Mouse (Mus musculus) kidney, embryonic 15.5 days (tissue): ENCODE measurements at regions not wholly inside any gene's neighbourhood (a gene's known extent, or its start where the extent isn't known, plus 50 kb on each side); places are given as distances from the start of the nearest gene placed in this dataset.

Source experiments
- ATAC-seq: fragments of 200-750 bp; cut with Nextera tagmentation; replicated peaks from 2 replicates; pipeline ENCODE4 v1.8.0; 2017; ENCODE audit warnings: moderate TSS enrichment; ENCODE audit not compliant: low FRiP score
- H3K27ac ChIP-seq: fragments of 300-500 bp; sonication (generic); 2 replicates; pipeline ENCODE4 v1.5.1; 2015; ENCODE audit warnings: mild to moderate bottlenecking, inconsistent platforms
- H3K27me3 ChIP-seq: fragments of 300-500 bp; sonication (generic); 2 replicates; pipeline ENCODE4 v1.6.1; 2015; ENCODE audit warnings: inconsistent platforms
- H3K36me3 ChIP-seq: fragments of 300-500 bp; sonication (generic); 2 replicates; pipeline ENCODE4 v1.6.1; 2015; ENCODE audit warnings: inconsistent platforms
- H3K4me1 ChIP-seq: fragments of 300-500 bp; sonication (generic); 2 replicates; pipeline ENCODE4 v1.6.1; 2015; ENCODE audit warnings: inconsistent platforms
- H3K4me2 ChIP-seq: fragments of 300-500 bp; sonication (generic); 2 replicates; pipeline ENCODE4 v1.6.1; 2015; ENCODE audit warnings: moderate library complexity, mild to moderate bottlenecking, inconsistent platforms
- H3K4me3 ChIP-seq: fragments of 300-500 bp; sonication (generic); replicated peaks from 2 replicates; pipeline ENCODE4 v1.5.1; 2015; ENCODE audit warnings: mild to moderate bottlenecking, inconsistent platforms
- H3K9ac ChIP-seq: fragments of 300-500 bp; sonication (generic); 2 replicates; pipeline ENCODE4 v1.6.1; 2015; ENCODE audit warnings: mild to moderate bottlenecking, inconsistent platforms
- H3K9me3 ChIP-seq: fragments of 300-500 bp; sonication (generic); replicated peaks from 2 replicates; pipeline ENCODE4 v1.6.1; 2016; ENCODE audit warnings: inconsistent platforms
- WGBS: fragments of 180-500 bp; shearing (Covaris S2); methylation state at CpG from one replicate; pipeline ENCODE4 v1.1.7; 2015; ENCODE audit warnings: mixed read lengths; 5-methylcytosine and 5-hydroxymethylcytosine counted together

DNA sequence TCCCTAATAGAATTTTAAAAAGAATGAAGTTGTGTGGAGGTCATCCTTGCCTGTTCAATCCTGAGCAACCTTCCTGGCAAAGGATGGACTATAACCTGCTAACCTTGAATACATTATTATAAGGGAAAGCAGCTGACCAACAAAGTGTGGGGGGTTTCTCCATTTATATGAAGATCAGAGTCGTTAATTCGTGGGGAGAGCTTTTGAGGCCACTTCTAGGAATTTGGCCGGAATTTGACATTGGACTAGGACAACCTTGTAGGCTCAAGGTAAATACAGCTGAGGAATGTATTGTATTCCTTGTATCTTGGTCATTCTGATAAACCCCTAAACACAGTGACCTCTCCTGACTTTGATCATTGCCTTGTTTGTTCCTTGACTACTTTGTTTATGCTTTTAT is 56.9 kb downstream of the Klf4 start:
- H3K4me1 ChIP-seq, result peaks cover 24% of the 10 kb centered on the region
- ATAC-seq, result no peak
- 76% methylated on average over 3 of the region's 3 CpGs for WGBS

DNA sequence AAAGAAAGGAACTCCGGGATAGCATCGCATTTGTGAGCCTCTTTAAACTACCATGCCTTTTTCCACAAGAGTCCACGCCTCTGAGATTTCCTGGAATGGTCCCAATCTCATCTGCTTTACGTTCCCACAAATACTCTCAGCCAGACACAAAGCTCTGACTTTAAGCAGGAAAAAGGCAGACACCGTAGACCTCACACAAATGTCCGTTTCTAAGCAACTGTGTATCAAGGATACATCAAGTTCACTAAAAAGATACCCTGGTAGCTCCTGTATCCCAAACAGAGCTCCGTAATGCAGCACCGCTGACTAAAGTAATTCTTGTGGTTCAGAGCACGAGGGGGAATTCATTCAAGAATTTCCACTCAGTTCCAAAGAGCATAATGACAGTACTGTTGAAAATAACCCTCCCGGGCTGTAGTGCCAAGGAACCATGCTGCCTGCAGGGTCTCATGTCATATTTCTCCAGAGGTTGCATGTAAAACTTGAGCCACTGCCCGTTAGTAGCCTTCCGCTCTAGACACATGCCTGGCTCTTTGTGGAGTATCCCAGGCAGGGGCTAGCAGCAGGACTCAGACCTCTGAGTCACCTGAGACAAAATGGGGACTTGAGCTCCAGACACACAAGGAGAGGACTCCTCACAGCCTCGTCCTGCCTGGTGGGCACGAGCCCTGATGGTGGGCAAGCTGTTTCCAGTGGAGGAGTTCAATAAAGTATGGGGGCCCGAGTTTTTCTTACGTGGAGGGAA is 58.0 kb downstream of the Klf4 start:
- 84% methylated on average over 16 of the region's 16 CpGs for WGBS
- H3K36me3 ChIP-seq, result no peaks in the 10 kb centered on the region
- no peak overlapping the region for H3K27ac ChIP-seq
- peaks cover 20% of the 10 kb centered on the region for H3K4me1 ChIP-seq
- H3K9ac ChIP-seq, result no peak overlapping the region
- H3K4me3 ChIP-seq, result no peak overlapping the region
- H3K27me3 ChIP-seq, result no peaks in the 10 kb centered on the region
- no peak overlapping the region for H3K4me2 ChIP-seq
- no peak for ATAC-seq
- H3K9me3 ChIP-seq, result no peaks in the 10 kb centered on the region

More for the DNA sequence above, 56.9 kb downstream of the Klf4 start:
- Histone ChIP-seq H3K9ac (no peak overlapping the region), H3K4me3 (no peak overlapping the region), H3K27me3 (no peaks in the 10 kb centered on the region), H3K36me3 (no peaks in the 10 kb centered on the region), H3K27ac (no peak overlapping the region), H3K4me2 (no peak overlapping the region), H3K9me3 (no peaks in the 10 kb centered on the region)

DNA sequence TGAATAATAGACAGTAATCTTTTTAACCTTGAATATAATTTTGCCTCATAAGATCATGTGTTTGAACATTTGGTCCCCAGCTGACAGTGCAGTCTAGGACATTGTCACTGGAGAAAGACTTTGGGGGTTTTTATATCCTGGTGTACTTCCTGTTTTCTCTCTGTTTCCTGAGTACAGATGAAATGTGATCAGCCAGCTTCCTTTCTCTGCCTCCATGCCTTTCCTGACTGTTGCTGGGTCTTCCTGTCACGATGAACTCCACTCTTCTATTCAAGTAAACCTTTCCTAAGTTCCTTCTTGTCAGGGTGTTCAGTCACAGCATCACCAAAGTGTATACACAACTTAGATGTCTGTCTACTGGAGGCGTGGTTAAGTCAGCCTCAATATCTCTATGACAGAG is 59.6 kb downstream of the Klf4 start:
- 0 out of 2 replicates have a peak overlapping the region, but pooled peaks have one; percentile 15 for H3K27ac ChIP-seq
- ATAC-seq, result no peak
- H3K9me3 ChIP-seq, result no peaks in the 10 kb centered on the region
- 73% methylated on average over 2 of the region's 2 CpGs for WGBS
- no peaks in the 10 kb centered on the region for H3K36me3 ChIP-seq
- H3K27me3 ChIP-seq, result no peaks in the 10 kb centered on the region
- H3K4me1 ChIP-seq, result peaks cover 15% of the 10 kb centered on the region
- H3K4me3 ChIP-seq, result no peak overlapping the region
- H3K4me2 ChIP-seq, result no peak overlapping the region
- no peak overlapping the region for H3K9ac ChIP-seq

DNA sequence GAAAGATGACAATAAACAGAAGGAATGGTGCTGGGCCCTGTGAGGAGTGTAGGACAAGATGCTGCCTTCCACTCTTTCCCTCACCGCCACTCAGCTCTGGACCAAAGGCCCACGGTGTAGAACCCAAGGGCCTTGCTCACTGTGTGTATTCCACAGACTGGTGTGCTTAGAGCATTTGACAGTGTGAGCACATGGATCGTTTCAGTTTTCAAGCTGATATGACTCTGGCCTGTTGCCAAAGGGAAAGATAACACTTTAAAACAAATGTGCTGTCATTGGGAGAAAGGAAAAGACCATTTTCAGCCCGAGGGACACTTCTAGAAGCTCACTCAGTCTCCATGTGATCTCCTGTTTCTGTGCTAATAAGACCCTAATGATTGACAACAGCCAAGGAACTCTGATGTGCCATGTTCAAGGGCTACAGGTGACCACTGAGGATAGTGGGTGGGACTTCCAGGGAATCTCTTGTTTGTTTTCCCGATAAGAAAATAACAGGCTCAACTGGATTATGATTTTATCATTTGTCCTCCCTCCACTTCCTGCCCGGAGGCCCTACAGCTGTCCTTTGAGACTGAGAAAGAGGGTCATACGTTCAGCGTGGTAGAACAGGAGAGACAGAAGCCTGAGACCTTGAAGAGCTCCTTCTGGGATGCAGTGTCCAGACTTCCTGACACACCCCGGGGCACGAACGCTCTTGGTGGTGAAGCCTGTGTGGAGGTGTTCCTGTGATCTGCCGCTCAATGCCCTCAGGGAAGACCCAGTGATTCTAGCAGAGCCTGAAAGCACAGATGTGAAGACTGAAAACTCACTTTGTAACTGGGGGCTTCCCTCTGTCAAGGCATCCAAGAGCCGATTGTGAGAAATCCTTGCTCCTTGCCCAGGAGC is 61.2 kb downstream of the Klf4 start:
- Histone ChIP-seq H3K4me1 (peaks cover 11% of the 10 kb centered on the region), H3K4me3 (no peak overlapping the region), H3K36me3 (no peaks in the 10 kb centered on the region), H3K27me3 (no peaks in the 10 kb centered on the region), H3K4me2 (no peak overlapping the region), H3K9me3 (no peaks in the 10 kb centered on the region), H3K27ac (peak overlapping the region; percentile 52), H3K9ac (no peak overlapping the region)
- 52% methylated on average over 13 of the region's 13 CpGs for WGBS
- 0 out of 2 replicates have a peak, but pooled peaks have one; percentile 62 for ATAC-seq

DNA sequence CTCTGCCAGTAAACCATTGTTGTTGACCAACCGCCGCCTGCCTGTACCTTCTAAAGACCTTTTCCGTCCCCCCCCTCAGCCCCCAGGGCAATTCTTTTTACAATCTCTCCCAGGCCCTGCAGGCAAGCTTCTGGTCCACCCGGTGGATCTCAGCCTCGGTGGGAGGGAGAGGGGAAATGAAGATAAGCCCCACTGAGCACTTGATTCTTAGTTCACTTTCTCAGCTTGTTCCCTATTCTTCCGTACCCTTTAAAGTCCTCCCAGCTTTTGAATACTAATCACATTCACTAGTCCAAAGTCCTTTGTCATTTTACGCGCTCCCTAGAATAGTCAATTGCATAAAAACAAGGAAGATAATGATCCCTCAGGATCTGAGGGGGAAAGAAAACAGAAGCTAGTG is 68.1 kb downstream of the Klf4 start:
- ATAC-seq, result no peak
- Histone ChIP-seq H3K9ac (no peak overlapping the region), H3K4me1 (no peaks in the 10 kb centered on the region), H3K27me3 (no peaks in the 10 kb centered on the region), H3K27ac (no peak overlapping the region), H3K9me3 (no peaks in the 10 kb centered on the region), H3K36me3 (no peaks in the 10 kb centered on the region), H3K4me2 (no peak overlapping the region), H3K4me3 (no peak overlapping the region)
- WGBS, result 23% methylated on average over 8 of the region's 8 CpGs

DNA sequence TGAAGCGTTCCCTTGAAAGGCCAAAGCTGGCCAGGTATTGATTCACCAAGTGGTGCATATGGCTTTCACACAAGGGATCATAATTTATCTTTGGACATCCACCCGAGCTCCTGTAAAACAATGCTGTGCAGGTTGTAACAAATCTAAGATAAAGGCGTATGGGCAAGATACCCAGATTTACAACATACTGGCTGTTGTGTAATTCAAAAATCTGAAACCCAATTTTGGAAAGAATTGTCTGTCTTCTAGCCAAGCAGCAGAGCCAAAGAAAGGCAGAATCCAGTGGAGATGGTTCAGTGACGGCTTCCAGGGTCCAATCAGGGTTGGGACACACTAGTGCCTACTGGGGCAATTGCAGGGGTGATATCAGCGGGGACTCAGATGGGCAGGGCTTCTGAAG is 70.3 kb downstream of the Klf4 start:
- H3K4me1 ChIP-seq, result no peaks in the 10 kb centered on the region
- no peaks in the 10 kb centered on the region for H3K27me3 ChIP-seq
- 70% methylated on average over 5 of the region's 5 CpGs for WGBS
- H3K36me3 ChIP-seq, result no peaks in the 10 kb centered on the region
- no peaks in the 10 kb centered on the region for H3K9me3 ChIP-seq
- H3K4me2 ChIP-seq, result no peak overlapping the region
- ATAC-seq, result no peak
- H3K27ac ChIP-seq, result no peak overlapping the region
- no peak overlapping the region for H3K9ac ChIP-seq
- H3K4me3 ChIP-seq, result no peak overlapping the region

DNA sequence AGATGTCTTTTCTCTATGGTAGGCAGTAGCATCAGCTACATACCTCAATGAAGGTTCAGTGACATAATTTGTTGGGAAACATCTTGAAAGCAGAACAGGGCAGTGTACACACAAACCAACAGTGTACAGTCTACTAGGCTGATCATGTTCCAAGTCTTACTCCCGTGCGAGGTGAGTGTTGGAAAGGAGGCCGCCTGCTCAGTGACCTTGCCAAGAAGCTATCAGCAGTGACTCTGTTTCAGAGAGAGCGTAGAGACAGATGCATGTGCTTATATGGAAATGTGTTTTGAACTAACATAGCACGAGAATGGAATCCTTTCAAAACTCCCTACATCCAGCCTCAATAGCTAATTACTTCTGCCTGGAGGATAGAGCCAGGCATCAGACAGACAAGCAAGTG is 78.4 kb downstream of the Klf4 start:
- Histone ChIP-seq H3K4me2 (no peak overlapping the region), H3K4me1 (no peaks in the 10 kb centered on the region), H3K36me3 (no peaks in the 10 kb centered on the region), H3K27ac (no peak overlapping the region), H3K9me3 (no peaks in the 10 kb centered on the region), H3K27me3 (no peaks in the 10 kb centered on the region), H3K4me3 (no peak overlapping the region), H3K9ac (no peak overlapping the region)
- no peak for ATAC-seq
- 72% methylated on average over 5 of the region's 5 CpGs for WGBS

DNA sequence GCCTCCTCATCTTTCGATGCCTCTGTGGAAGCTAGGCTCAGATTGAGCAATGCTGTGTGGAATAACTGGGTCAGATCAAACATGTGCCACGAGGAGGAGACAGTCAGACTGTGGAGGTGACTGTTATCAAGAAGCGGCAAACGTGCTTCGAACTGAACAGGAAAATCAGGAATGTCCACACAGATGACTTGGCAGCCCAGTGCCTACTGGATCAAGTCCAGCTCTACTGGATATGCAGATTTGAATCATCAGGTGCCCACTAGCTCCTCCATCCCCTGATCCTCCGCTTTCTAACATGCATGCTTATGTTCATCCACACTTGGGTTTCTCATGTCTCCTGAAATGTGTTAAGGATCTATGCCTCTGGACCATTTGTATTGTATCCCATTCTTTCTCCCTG is 79.7 kb downstream of the Klf4 start:
- ATAC-seq, result no peak
- no peak overlapping the region for H3K4me3 ChIP-seq
- H3K27ac ChIP-seq, result no peak overlapping the region
- H3K9ac ChIP-seq, result no peak overlapping the region
- H3K36me3 ChIP-seq, result no peaks in the 10 kb centered on the region
- H3K4me1 ChIP-seq, result no peaks in the 10 kb centered on the region
- H3K4me2 ChIP-seq, result no peak overlapping the region
- 81% methylated on average over 6 of the region's 6 CpGs for WGBS
- H3K9me3 ChIP-seq, result no peaks in the 10 kb centered on the region
- H3K27me3 ChIP-seq, result no peaks in the 10 kb centered on the region

DNA sequence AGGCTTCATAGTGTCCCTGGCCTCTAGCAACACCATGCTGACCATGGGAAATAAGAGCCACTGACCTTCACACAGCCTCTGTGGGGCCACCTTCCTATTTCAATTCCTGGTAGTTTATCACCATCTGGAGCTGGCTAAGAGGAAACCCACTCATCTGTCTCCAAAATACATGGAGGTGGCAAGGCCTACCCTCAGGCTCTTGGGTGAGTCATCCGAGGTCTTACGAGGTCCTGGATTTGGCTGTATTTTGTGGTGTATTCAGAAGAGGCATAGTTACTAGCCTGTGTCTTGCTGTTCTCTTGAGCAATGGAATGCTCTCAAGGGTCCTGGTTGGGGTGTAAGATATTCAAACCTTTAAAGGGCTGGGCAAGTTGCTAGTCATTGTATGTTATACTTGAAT is 80.6 kb downstream of the Klf4 start:
- no peak overlapping the region for H3K4me3 ChIP-seq
- H3K4me1 ChIP-seq, result no peaks in the 10 kb centered on the region
- no peak overlapping the region for H3K9ac ChIP-seq
- no peak overlapping the region for H3K4me2 ChIP-seq
- H3K36me3 ChIP-seq, result no peaks in the 10 kb centered on the region
- no peak overlapping the region for H3K27ac ChIP-seq
- no peaks in the 10 kb centered on the region for H3K9me3 ChIP-seq
- H3K27me3 ChIP-seq, result no peaks in the 10 kb centered on the region
- 88% methylated on average over 2 of the region's 2 CpGs for WGBS
- no peak for ATAC-seq

DNA sequence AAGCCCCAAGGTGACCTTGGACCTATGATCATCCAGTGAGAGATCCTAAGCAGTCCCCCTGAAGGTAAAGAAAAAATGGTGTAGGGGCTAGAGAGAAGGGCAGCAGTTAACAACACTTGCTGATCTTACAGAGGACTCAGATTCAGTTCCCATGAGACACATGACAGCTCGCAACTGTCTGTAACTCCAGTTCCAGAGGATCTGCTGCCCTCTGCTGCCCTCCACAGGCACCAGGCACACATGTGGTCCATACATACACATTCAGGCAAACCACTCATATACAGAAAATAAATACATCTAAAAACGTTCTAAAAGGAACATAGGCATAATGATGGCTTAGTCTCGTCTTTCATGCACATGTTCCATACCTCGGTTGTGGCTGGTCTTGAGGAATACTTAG is 81.2 kb downstream of the Klf4 start:
- Histone ChIP-seq H3K4me3 (no peak overlapping the region), H3K27ac (no peak overlapping the region), H3K27me3 (no peaks in the 10 kb centered on the region), H3K4me1 (no peaks in the 10 kb centered on the region), H3K4me2 (no peak overlapping the region), H3K9ac (no peak overlapping the region), H3K36me3 (no peaks in the 10 kb centered on the region), H3K9me3 (no peaks in the 10 kb centered on the region)
- no peak for ATAC-seq
- 75% methylated on average over 4 of the region's 4 CpGs for WGBS

DNA sequence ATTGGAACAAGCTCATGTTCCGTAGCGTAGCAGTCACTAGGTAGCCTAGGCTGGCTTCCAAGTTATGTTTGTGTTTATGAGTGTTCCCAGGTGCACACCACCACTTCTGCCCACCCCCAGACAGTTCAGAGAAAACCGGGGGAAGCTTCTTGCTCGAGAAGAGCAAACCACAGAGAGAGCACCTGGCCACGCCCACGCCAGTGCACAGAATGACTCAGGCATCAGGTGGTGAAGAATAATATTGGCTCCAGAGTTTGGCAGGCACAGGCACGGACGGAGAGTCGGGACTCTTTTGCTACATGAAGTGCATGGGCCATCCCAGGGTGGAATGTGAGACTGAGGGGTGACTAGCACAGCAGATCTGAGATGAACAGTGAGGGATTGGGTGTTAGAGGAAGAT is 88.8 kb downstream of the Klf4 start:
- H3K9me3 ChIP-seq, result no peaks in the 10 kb centered on the region
- no peaks in the 10 kb centered on the region for H3K36me3 ChIP-seq
- no peak overlapping the region for H3K9ac ChIP-seq
- ATAC-seq, result no peak
- 83% methylated on average over 9 of the region's 9 CpGs for WGBS
- no peaks in the 10 kb centered on the region for H3K27me3 ChIP-seq
- H3K4me3 ChIP-seq, result no peak overlapping the region
- H3K4me2 ChIP-seq, result no peak overlapping the region
- no peaks in the 10 kb centered on the region for H3K4me1 ChIP-seq
- no peak overlapping the region for H3K27ac ChIP-seq

DNA sequence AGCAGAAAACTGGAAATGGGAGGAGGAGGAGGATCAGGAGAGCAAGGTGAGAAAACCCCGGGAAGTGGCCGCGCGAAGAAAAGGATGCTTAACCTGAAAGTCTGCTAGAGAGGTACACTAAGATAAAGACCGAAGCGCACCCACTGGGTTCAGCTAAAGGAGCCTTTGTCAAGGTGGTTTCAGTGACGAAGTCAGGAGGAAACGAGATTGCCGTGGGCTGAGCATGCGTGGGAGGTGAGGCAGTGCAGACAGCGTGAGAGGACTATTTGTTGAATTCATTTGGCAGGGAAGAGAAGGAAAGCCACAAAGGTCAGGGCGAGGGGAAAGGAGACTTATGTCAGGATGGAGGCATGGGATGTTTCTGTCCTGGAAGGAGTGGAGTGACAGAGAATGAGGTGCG is 90.2 kb downstream of the Klf4 start:
- Histone ChIP-seq H3K4me2 (no peak overlapping the region), H3K9me3 (no peaks in the 10 kb centered on the region), H3K27me3 (no peaks in the 10 kb centered on the region), H3K36me3 (no peaks in the 10 kb centered on the region), H3K27ac (no peak overlapping the region), H3K9ac (no peak overlapping the region), H3K4me3 (no peak overlapping the region), H3K4me1 (no peaks in the 10 kb centered on the region)
- ATAC-seq, result no peak
- 53% methylated on average over 13 of the region's 13 CpGs for WGBS
